Mouse (Mus musculus): ENCODE measurements around the gene Morn1. TPM values are rescaled to one million over a fixed set of nuclear protein-coding genes. Genes with fewer than 3 reads are reported as not detected.
A peak's percentile ranks its signal among the peaks of the same experiment; 100 is the strongest.

Gene Morn1
- polyA plus RNA-seq, 1 experiment from 2014 or later: 1.1 TPM

- Histone ChIP-seq H3K27ac (ENCODE audit: low read length) (peak overlapping the region; percentile 82), H3K4me2 (ENCODE audit: low read depth, low read length) (no peak overlapping the region), H3K4me3 (ENCODE audit: low read depth, low read length) (no peak overlapping the region), H3K9ac (ENCODE audit: low read depth, low read length) (no peak overlapping the region), H3K36me3 (ENCODE audit: control insufficient read depth, insufficient read depth) (no peaks in the 10 kb centered on the region), H3K27me3 (ENCODE audit: control insufficient read depth, insufficient read depth, low read depth, low read length) (no peaks in the 10 kb centered on the region), H3K9me3 (replicated peaks; ENCODE audit: control insufficient read depth, low read length) (no peaks in the 10 kb centered on the region), H3K4me1 (ENCODE audit: control insufficient read depth, low read depth, low read length) (peaks cover 54% of the 10 kb centered on the region)
- peak; percentile 79 for ATAC-seq (ENCODE audit: low read depth)
- 29% methylated on average over 5 of the region's 5 CpGs for WGBS (ENCODE audit: insufficient replicate concordance)
Measured at GRCm38 (mm10) chr4:155120583-155120982, 34.2 kb downstream of the Morn1 start.

DNA sequence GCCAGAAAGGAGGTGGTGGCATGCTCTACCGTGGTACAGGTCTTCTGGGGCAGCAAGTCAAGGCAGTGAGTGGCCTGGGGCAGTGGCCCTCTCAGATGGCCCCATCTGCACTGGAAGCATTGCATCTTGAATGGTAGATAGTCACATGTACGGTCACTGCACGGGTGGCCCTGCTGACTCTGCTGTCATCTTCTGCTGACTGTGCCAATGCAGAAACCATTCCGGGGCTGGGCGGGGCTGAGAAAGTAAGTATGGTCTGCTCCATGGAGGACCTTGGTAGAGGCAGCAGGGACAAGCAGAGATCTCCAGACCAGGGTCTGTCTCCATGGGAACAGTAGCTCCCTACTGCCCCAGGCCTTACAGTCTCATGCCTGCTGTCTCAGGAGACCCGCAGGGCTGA lies 34.8 kb downstream of the Morn1 start:
- ATAC-seq (ENCODE audit: low read depth): no peak
- 62% methylated on average over 6 of the region's 6 CpGs for WGBS (ENCODE audit: insufficient replicate concordance)
- Histone ChIP-seq H3K27me3 (ENCODE audit: control insufficient read depth, insufficient read depth, low read depth, low read length) (no peaks in the 10 kb centered on the region), H3K4me2 (ENCODE audit: low read depth, low read length) (no peak overlapping the region), H3K4me3 (ENCODE audit: low read depth, low read length) (no peak overlapping the region), H3K9me3 (replicated peaks; ENCODE audit: control insufficient read depth, low read length) (no peaks in the 10 kb centered on the region), H3K36me3 (ENCODE audit: control insufficient read depth, insufficient read depth) (no peaks in the 10 kb centered on the region), H3K4me1 (ENCODE audit: control insufficient read depth, low read depth, low read length) (peaks cover 57% of the 10 kb centered on the region), H3K9ac (ENCODE audit: low read depth, low read length) (peak overlapping the region; percentile 11; the same call in 1 of the 2 replicates), H3K27ac (ENCODE audit: low read length) (peak overlapping the region; percentile 82)

DNA sequence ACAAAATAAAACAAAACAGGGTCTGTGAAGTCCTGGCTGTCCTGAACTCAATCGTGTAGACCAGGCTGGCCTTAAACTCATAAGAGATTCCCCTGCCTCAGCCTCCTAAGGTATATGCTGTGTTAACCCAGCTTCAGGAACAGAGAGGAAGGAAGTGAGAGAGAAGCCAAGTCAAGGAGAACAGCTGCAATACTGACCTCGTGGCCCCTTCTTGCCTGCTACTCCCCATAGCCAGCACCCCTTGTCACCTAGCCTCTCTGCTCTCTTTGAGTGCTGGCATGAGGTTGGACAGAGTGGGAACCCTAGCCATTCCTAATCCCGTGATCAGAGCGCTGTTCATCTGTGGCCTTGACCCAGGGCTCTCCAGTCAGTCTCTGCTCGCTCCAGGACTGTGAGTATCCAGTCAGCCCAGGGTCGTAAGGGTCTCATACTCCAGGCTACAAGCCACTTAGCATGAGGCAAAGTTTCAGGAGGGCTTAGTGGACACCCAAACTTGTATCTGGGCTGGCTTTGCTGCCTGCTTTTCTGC lies 35.6 kb downstream of the Morn1 start:
- H3K9ac ChIP-seq (ENCODE audit: low read depth, low read length): no peak overlapping the region
- H3K4me1 ChIP-seq (ENCODE audit: control insufficient read depth, low read depth, low read length): peaks cover 55% of the 10 kb centered on the region
- no peak for ATAC-seq (ENCODE audit: low read depth)
- H3K4me3 ChIP-seq (ENCODE audit: low read depth, low read length): no peak overlapping the region
- H3K27me3 ChIP-seq (ENCODE audit: control insufficient read depth, insufficient read depth, low read depth, low read length): no peaks in the 10 kb centered on the region
- WGBS (ENCODE audit: insufficient replicate concordance): 68% methylated on average over 6 of the region's 6 CpGs
- no peak overlapping the region for H3K4me2 ChIP-seq (ENCODE audit: low read depth, low read length)
- H3K9me3 ChIP-seq (replicated peaks; ENCODE audit: control insufficient read depth, low read length): no peaks in the 10 kb centered on the region
- H3K36me3 ChIP-seq (ENCODE audit: control insufficient read depth, insufficient read depth): no peaks in the 10 kb centered on the region
- H3K27ac ChIP-seq (ENCODE audit: low read length): no peak overlapping the region; the same call in 1 of the 2 replicates

DNA sequence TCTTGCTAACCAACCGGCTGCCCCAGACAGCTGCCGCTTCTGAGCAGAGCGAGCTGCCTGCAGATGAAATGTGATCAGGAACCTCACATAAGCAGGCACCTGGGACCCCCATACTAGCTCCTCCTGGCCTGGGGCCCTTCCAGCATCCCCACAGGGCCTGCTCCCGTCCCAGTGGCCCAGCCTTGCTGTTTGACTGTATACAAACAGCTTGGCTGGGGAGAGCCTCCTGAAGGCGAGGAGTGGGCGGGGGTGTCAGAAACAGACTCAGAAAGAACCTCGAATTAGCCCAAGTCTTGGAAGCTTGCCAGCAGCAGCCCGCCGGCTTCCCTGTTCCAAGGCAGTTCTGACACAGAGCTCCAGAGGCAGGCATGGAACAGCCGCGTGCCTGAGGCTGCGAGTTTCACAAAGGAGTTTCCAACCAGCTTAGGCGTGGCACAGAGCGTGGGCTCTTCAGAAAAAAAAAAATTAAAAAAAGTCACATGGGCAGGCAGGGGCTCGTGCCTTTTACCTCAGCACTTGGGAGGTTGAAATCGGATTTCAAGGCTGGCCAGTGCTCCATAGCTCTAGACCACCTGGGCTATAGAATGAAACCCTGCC lies 36.2 kb downstream of the Morn1 start:
- H3K36me3 ChIP-seq (ENCODE audit: control insufficient read depth, insufficient read depth): no peaks in the 10 kb centered on the region
- 51% methylated on average over 16 of the region's 16 CpGs for WGBS (ENCODE audit: insufficient replicate concordance)
- no peaks in the 10 kb centered on the region for H3K9me3 ChIP-seq (replicated peaks; ENCODE audit: control insufficient read depth, low read length)
- H3K27me3 ChIP-seq (ENCODE audit: control insufficient read depth, insufficient read depth, low read depth, low read length): no peaks in the 10 kb centered on the region
- no peak overlapping the region for H3K4me3 ChIP-seq (ENCODE audit: low read depth, low read length)
- H3K4me1 ChIP-seq (ENCODE audit: control insufficient read depth, low read depth, low read length): peaks cover 49% of the 10 kb centered on the region
- H3K27ac ChIP-seq (ENCODE audit: low read length): no peak overlapping the region
- H3K4me2 ChIP-seq (ENCODE audit: low read depth, low read length): no peak overlapping the region
- H3K9ac ChIP-seq (ENCODE audit: low read depth, low read length): no peak overlapping the region
- no peak for ATAC-seq (ENCODE audit: low read depth)

DNA sequence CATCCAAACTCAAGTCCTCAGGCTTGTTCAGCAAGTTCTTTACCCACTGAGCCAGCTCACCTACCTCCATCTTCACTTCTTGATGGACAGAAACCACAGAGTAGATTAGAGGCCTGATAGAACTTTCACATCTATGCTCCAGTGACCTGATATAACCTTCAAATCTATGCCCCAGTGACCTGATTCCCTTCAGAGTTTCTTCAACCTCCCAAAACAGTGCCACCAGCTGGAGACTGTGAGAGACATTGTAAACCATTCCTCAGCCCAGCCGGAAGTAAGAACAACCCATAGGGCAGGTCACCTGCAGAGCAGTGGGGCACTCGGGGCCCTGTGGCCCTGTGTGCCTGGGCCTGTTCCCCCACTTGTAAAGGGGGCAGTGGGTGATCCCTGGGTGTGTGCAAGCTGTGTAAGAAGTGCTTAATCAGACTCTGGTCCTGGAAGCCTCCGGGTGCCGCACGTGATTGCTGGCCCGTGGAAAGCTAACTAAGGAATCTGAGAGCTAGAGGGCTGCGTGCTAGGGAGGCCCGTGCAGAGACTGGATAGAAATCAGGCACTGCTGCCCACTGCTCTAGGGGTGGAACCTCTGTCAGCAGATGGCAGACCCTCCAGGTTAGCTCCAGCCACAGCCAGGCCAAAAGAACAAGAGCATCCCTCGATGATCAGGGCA lies 37.6 kb downstream of the Morn1 start:
- H3K9ac ChIP-seq (ENCODE audit: low read depth, low read length): no peak overlapping the region
- 86% methylated on average over 9 of the region's 9 CpGs for WGBS (ENCODE audit: insufficient replicate concordance)
- H3K36me3 ChIP-seq (ENCODE audit: control insufficient read depth, insufficient read depth): no peaks in the 10 kb centered on the region
- H3K27me3 ChIP-seq (ENCODE audit: control insufficient read depth, insufficient read depth, low read depth, low read length): no peaks in the 10 kb centered on the region
- no peak overlapping the region for H3K4me3 ChIP-seq (ENCODE audit: low read depth, low read length)
- ATAC-seq (ENCODE audit: low read depth): no peak
- no peaks in the 10 kb centered on the region for H3K9me3 ChIP-seq (replicated peaks; ENCODE audit: control insufficient read depth, low read length)
- no peak overlapping the region for H3K27ac ChIP-seq (ENCODE audit: low read length)
- H3K4me1 ChIP-seq (ENCODE audit: control insufficient read depth, low read depth, low read length): peaks cover 46% of the 10 kb centered on the region
- H3K4me2 ChIP-seq (ENCODE audit: low read depth, low read length): no peak overlapping the region

- no peaks in the 10 kb centered on the region for H3K36me3 ChIP-seq (ENCODE audit: control insufficient read depth, insufficient read depth)
- ATAC-seq (ENCODE audit: low read depth): peak; percentile 37
- H3K4me1 ChIP-seq (ENCODE audit: control insufficient read depth, low read depth, low read length): peaks cover 39% of the 10 kb centered on the region
- H3K9me3 ChIP-seq (replicated peaks; ENCODE audit: control insufficient read depth, low read length): no peaks in the 10 kb centered on the region
- no peaks in the 10 kb centered on the region for H3K27me3 ChIP-seq (ENCODE audit: control insufficient read depth, insufficient read depth, low read depth, low read length)
- no peak overlapping the region for H3K4me3 ChIP-seq (ENCODE audit: low read depth, low read length)
- no peak overlapping the region for H3K9ac ChIP-seq (ENCODE audit: low read depth, low read length)
- H3K27ac ChIP-seq (ENCODE audit: low read length): no peak overlapping the region
- 11% methylated on average over 7 of the region's 7 CpGs for WGBS (ENCODE audit: insufficient replicate concordance)
- H3K4me2 ChIP-seq (ENCODE audit: low read depth, low read length): no peak overlapping the region
Measured at GRCm38 (mm10) chr4:155125310-155125709, 38.9 kb downstream of the Morn1 start.

DNA sequence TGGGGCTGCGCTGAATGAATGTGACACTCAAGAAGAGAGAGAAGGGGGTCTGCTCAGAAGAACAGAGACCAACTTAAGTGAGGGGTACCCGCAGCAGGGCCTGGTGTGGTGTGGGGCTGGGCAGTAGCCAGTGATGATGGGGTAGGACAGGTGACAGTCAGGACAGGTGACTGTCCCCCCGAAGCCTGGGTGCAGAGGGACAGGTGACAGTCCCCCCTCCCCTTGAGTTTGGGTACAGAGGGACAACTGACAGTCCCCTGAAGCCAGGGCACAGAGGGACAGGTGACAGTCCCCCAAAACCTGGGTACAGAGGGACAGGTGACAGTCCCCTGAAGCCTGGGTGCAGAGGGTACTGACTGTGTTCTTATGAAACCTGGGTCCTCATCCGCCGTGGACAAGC lies 39.8 kb downstream of the Morn1 start:
- Histone ChIP-seq H3K27me3 (ENCODE audit: control insufficient read depth, insufficient read depth, low read depth, low read length) (no peaks in the 10 kb centered on the region), H3K4me3 (ENCODE audit: low read depth, low read length) (no peak overlapping the region), H3K4me1 (ENCODE audit: control insufficient read depth, low read depth, low read length) (peaks cover 30% of the 10 kb centered on the region), H3K9ac (ENCODE audit: low read depth, low read length) (no peak overlapping the region), H3K4me2 (ENCODE audit: low read depth, low read length) (no peak overlapping the region), H3K9me3 (replicated peaks; ENCODE audit: control insufficient read depth, low read length) (no peaks in the 10 kb centered on the region), H3K36me3 (ENCODE audit: control insufficient read depth, insufficient read depth) (no peaks in the 10 kb centered on the region), H3K27ac (ENCODE audit: low read length) (no peak overlapping the region)
- no peak for ATAC-seq (ENCODE audit: low read depth)
- 56% methylated on average over 5 of the region's 5 CpGs for WGBS (ENCODE audit: insufficient replicate concordance)

- 57% methylated on average over 7 of the region's 7 CpGs for WGBS (ENCODE audit: insufficient replicate concordance)
- H3K4me2 ChIP-seq (ENCODE audit: low read depth, low read length): no peak overlapping the region
- no peaks in the 10 kb centered on the region for H3K9me3 ChIP-seq (replicated peaks; ENCODE audit: control insufficient read depth, low read length)
- no peak for ATAC-seq (ENCODE audit: low read depth)
- no peak overlapping the region for H3K27ac ChIP-seq (ENCODE audit: low read length)
- no peaks in the 10 kb centered on the region for H3K27me3 ChIP-seq (ENCODE audit: control insufficient read depth, insufficient read depth, low read depth, low read length)
- H3K9ac ChIP-seq (ENCODE audit: low read depth, low read length): no peak overlapping the region
- H3K4me3 ChIP-seq (ENCODE audit: low read depth, low read length): no peak overlapping the region
- no peaks in the 10 kb centered on the region for H3K36me3 ChIP-seq (ENCODE audit: control insufficient read depth, insufficient read depth)
- H3K4me1 ChIP-seq (ENCODE audit: control insufficient read depth, low read depth, low read length): peaks cover 24% of the 10 kb centered on the region
Measured at GRCm38 (mm10) chr4:155126602-155127372, 40.4 kb downstream of the Morn1 start.

DNA sequence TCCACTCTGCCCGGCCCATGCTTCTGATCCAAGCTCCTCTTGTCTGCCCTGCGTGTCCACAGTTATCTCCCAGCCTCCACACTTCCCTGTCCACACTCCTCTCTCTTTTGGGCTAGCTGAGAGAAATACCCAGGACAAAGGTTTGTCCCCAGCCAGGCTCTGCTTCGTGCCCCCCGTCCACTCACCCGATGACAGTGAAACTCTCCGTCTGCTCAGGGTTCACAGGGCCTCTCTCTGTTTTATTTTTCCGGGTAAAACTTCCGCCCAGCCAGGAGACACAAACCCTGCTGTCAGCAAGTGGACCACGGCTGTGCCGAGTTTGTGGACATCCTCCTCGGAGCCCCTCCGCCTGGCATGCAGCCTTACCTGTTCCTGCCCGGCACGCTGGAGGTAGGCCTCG lies 42.0 kb downstream of the Morn1 start:
- no peak overlapping the region for H3K27ac ChIP-seq (ENCODE audit: low read length)
- no peak for ATAC-seq (ENCODE audit: low read depth)
- WGBS (ENCODE audit: insufficient replicate concordance): 73% methylated on average over 15 of the region's 15 CpGs
- H3K4me3 ChIP-seq (ENCODE audit: low read depth, low read length): no peak overlapping the region
- no peaks in the 10 kb centered on the region for H3K9me3 ChIP-seq (replicated peaks; ENCODE audit: control insufficient read depth, low read length)
- H3K4me1 ChIP-seq (ENCODE audit: control insufficient read depth, low read depth, low read length): peaks cover 14% of the 10 kb centered on the region
- H3K36me3 ChIP-seq (ENCODE audit: control insufficient read depth, insufficient read depth): no peaks in the 10 kb centered on the region
- no peak overlapping the region for H3K9ac ChIP-seq (ENCODE audit: low read depth, low read length)
- H3K27me3 ChIP-seq (ENCODE audit: control insufficient read depth, insufficient read depth, low read depth, low read length): no peaks in the 10 kb centered on the region
- no peak overlapping the region for H3K4me2 ChIP-seq (ENCODE audit: low read depth, low read length)

Measured in liver, embryonic 16.5 days (tissue).